Mouse (Mus musculus) cerebellum, adult 2 months (tissue): ENCODE data around the gene Olfr1406. TPM values are rescaled to one million over a fixed set of nuclear protein-coding genes. Genes with fewer than 3 reads are reported as not detected.
"Not testable (repeated sequence)": the region's sequence is repeated elsewhere in the genome, so short reads cannot be mapped to it uniquely, and the experiment has no call there.

Source experiments
- DNase-seq, 2 experiments: peaks; one replicate each; pipeline ENCODE4 v3.0.0; 2021
- H3K27ac ChIP-seq: fragments of 200-500 bp; 2 replicates; pipeline ENCODE4 v1.5.1; 2012; ENCODE audit warnings: low read length, control low read depth, inconsistent platforms; ENCODE audit not compliant: insufficient read depth
- H3K27me3 ChIP-seq: fragments of 200-500 bp; 2 replicates; pipeline ENCODE4 v1.6.1; 2012; ENCODE audit warnings: inconsistent platforms, mild to moderate bottlenecking, low read length, moderate library complexity; ENCODE audit not compliant: control insufficient read depth, insufficient read depth
- H3K4me1 ChIP-seq: fragments of 200-500 bp; 2 replicates; pipeline ENCODE4 v1.6.1; 2011; ENCODE audit warnings: low read length; ENCODE audit not compliant: control insufficient read depth, insufficient read depth
- H3K4me3 ChIP-seq: fragments of 200-500 bp; replicated peaks from 2 replicates; pipeline ENCODE3; 2011; ENCODE audit warnings: mild to moderate bottlenecking, low read depth, low read length, control low read depth; ENCODE audit not compliant: insufficient read depth
- CTCF ChIP-seq: fragments of 200-500 bp; IDR thresholded peaks from 2 replicates; pipeline ENCODE4 v1.5.1; 2011; ENCODE audit warnings: low read depth, mild to moderate bottlenecking, control low read depth, low read length, moderate library complexity, borderline replicate concordance; ENCODE audit not compliant: insufficient read depth
- POLR2A ChIP-seq: fragments of 200-500 bp; IDR thresholded peaks from 2 replicates; pipeline ENCODE4 v1.6.1; 2011; ENCODE audit warnings: low read length, control low read depth, borderline replicate concordance; ENCODE audit not compliant: insufficient read depth
- WGBS: fragments of 180-500 bp; shearing (Covaris S2); methylation state at CpG from one replicate; pipeline ENCODE4 v1.1.7; 2018; 5-methylcytosine and 5-hydroxymethylcytosine counted together
- polyA plus RNA-seq: library from polyadenylated mRNA; depleted of rRNA; stranded (reverse); fragments of >200 nt; gene quantifications from 2 replicates; pipeline ENCODE4 v1.2.3, GENCODE M21; 2012; rRNA removed

The Olfr1406 gene
- not detected in 2 replicates for polyA plus RNA-seq

DNA sequence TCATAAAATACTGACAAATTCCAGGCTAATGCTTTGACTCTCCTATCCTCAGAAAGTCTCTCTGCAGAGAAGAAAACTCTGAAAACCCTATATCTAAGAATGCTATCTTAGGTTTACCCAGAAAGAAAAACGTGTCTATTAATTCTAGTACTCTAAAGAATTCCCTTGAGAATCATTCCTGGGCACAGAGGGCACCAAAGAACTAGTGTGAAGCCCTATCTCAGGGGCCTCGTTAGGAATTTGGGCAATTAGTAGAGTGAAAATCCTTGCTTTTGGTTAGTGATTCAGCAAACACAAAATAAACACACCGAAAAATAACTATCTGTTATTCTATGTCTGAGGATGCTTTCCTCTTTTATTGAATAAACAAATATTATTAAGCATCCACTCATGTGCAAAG is at the start of gene Olfr1406:
Olfr1406 (minus strand) TSS at position 101 of the 400 bp plus-strand sequence.
- Histone ChIP-seq H3K27me3 (no peaks in the 10 kb centered on the region), H3K27ac (no peak within 1 kb of the TSS), H3K4me1 (no peaks in the 10 kb centered on the region), H3K4me3 (no peak within 1 kb of the TSS)
- DNase-seq: no peak
- 55% methylated on average over 3 of the region's 3 CpGs for WGBS
- TF ChIP-seq POLR2A (no peak), CTCF (no peak)

- H3K4me3 ChIP-seq, H3K4me1 ChIP-seq, H3K27me3 ChIP-seq, DNase-seq, H3K27ac ChIP-seq: not testable (repeated sequence)
- WGBS: 77% methylated on average over 1 of the region's 1 CpGs
These were observed 46.6 kb upstream of the Olfr1406 start for GRCm38 (mm10) chr1:173237004-173237403.

- Histone ChIP-seq H3K27ac (no peak within 1 kb of the TSS), H3K4me1 (no peaks in the 10 kb centered on the region), H3K4me3 (no peak within 1 kb of the TSS), H3K27me3 (no peaks in the 10 kb centered on the region)
- no peak for TF ChIP-seq POLR2A
- DNase-seq: no peak
- WGBS: 92% methylated on average over 2 of the region's 2 CpGs
These were observed 36.6 kb upstream of the Olfr1406 start, which contains the start of gene Fcer1a for GRCm38 (mm10) chr1:173227081-173227480. Gene Fcer1a (minus strand): TSS chr1:173227214.

DNA sequence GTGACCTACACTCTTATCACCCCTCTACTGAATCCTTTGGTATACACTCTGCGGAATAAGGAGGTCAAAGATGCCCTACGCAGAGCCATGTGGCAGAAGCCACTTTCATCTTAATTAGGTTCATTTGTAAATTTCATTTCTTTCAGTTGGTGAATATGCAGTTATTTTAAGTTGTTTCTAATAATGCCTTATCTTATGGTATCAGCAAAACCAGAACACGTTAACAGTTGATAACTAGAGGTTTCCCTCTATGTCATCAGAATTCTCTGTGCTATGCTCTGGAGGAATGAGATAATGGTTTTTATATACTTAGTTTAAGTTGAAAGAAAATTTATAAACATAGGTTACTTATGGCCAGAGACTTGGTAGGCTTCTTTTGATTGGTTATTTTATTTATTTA is 26.0 kb upstream of the Olfr1406 start:
- H3K27me3 ChIP-seq: no peaks in the 10 kb centered on the region
- no peak for TF ChIP-seq POLR2A
- no peak for TF ChIP-seq CTCF
- no peaks in the 10 kb centered on the region for H3K4me1 ChIP-seq
- 93% methylated on average over 3 of the region's 3 CpGs for WGBS
- no peak overlapping the region for H3K4me3 ChIP-seq
- no peak for DNase-seq
- no peak overlapping the region for H3K27ac ChIP-seq

DNA sequence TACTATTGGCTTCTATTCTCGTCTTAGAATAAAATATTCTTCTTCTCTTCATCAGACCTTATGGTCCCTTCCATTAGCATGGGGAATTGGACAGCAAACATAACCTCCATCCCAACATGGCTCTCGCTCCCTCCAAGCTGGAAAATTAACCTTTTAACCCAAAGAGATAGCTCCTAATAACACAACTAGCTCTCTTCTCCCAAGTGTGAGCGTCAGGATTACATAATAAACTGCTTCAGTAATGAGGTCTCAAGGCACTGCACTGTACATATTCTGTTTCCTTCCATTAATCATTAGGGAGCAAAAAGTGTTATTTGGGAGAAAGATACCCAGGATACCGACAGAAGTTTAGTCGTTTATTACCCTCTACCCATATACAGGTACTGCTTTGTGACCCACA is 21.7 kb upstream of the Olfr1406 start, which contains the start of gene Olfr1404:
Olfr1404 (plus strand) TSS at position 301 of the 400 bp plus-strand sequence.
- Histone ChIP-seq H3K4me1 (no peaks in the 10 kb centered on the region), H3K27ac (no peak within 1 kb of the TSS), H3K4me3 (no peak within 1 kb of the TSS), H3K27me3 (no peaks in the 10 kb centered on the region)
- 83% methylated on average over 5 of the region's 5 CpGs for WGBS
- DNase-seq: no peak
- no peak for TF ChIP-seq POLR2A
- no peak for TF ChIP-seq CTCF

- Histone ChIP-seq H3K4me3 (no peak within 1 kb of the TSS), H3K4me1 (no peaks in the 10 kb centered on the region), H3K27ac (no peak within 1 kb of the TSS), H3K27me3 (no peaks in the 10 kb centered on the region)
- TF ChIP-seq CTCF: no peak
- TF ChIP-seq POLR2A: no peak
- DNase-seq: no peak
- WGBS: 83% methylated on average over 5 of the region's 5 CpGs
These were observed 7.1 kb upstream of the Olfr1406 start, which contains the start of gene Olfr218 for GRCm38 (mm10) chr1:173197508-173197907. Gene Olfr218 (plus strand): TSS chr1:173197808.

GRCm38 (mm10) chr1:173196359-173196758 is 5.9 kb upstream of the Olfr1406 start:
- WGBS: 84% methylated on average over 2 of the region's 2 CpGs

GRCm38 (mm10) chr1:173192059-173192458 is 1.6 kb upstream of the Olfr1406 start:
- TF ChIP-seq CTCF (no peak), POLR2A (no peak)
- 71% methylated on average over 3 of the region's 3 CpGs for WGBS

More at GRCm38 (mm10) chr1:173196359-173196758, 5.9 kb upstream of the Olfr1406 start:
- no peaks in the 10 kb centered on the region for H3K4me1 ChIP-seq
- H3K27me3 ChIP-seq: no peaks in the 10 kb centered on the region
- no peak overlapping the region for H3K4me3 ChIP-seq
- TF ChIP-seq POLR2A: no peak
- no peak for TF ChIP-seq CTCF
- DNase-seq: no peak
- no peak overlapping the region for H3K27ac ChIP-seq

More at GRCm38 (mm10) chr1:173192059-173192458, 1.6 kb upstream of the Olfr1406 start:
- H3K4me3 ChIP-seq: no peak overlapping the region
- no peak overlapping the region for H3K27ac ChIP-seq
- H3K4me1 ChIP-seq: no peaks in the 10 kb centered on the region
- no peak for DNase-seq
- no peaks in the 10 kb centered on the region for H3K27me3 ChIP-seq
